Mouse (Mus musculus): ENCODE data around the gene Syncrip. TPM values are rescaled to one million over a fixed set of nuclear protein-coding genes. Genes with fewer than 3 reads are reported as not detected.

The Syncrip gene
- 10 to 100 TPM; 57.7 to 79.2 (median 71.1) TPM for total RNA-seq (2022)

DNA sequence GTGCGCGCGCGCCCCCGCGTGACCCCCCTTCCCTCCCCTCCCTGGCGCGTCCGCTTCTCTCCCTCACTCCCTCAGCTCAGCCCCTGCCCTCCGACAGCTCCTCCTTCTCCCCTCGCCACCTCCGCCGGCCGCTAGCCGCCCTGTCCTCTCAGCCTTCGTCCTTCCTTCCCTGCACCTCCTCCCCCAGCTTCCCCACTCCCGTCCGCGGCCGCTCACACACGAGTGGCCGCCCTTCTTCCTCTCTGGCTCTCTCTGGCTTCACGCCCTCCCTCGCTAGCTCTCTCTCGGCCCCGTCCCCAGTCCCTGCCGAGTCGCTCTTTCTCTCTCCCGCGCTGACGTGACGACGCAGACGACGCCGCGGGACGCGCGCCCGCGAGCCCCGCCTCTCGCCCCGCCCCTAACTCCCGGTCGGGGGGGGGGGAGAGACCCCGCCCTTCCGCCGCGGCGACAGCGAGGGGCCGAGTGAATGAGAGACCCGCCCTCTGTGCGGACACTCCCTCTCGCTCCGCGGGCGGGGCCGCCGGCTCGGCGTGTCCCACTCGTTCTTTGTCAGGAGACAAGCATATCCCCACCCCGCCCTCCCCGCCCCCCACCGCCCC is at the start of gene Syncrip:
Syncrip (minus strand) TSS at position 345 of the 599 bp plus-strand sequence.
- DNase-seq, result peak; percentile 92

DNA sequence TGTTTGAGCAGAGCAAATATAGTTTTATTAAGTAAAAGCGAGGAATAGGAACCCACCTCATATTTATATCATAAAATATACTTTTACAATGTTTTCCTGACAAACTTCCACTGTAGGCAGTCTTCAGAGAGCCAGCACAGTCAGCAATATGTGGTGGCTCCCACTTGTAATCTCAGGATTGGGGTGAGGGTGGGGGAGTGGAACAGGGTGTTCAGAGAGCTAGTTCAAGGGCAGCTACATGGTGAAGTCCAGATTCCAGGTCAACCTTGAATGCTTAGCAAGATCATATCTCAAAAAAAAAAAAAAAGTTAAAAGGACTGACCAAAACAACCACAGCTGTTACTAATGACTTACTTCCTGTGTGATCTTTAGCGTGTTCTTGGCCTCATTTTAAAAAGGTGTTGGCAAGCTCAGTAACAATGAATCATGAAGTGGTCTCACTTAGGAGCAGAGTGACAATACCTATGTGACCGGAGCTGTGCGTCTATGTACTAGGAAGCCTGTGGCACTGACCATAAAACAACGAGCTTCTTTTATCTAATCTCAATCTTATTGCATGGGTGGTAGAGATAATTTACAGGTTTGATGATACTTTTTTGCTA is 47.7 kb upstream of the Syncrip start:
- no peak for DNase-seq

DNA sequence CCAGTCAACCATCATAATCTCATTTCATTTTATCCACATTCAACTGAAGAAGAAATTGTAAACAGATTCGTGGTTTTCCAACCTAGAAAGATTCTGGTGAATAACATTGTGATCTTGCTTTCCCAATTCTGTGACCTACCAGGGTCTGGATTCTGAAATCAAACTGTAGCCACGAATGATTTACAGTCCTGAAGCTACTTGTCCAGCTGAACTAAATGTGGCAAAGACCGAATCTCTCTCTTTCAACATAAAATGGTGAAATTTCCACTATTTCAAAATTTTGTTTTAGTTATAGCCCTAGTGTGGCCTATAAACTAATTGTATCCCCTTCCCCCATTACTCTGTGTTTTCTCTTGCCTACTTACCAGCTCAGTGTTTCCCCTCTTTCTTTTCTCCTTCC is 47.2 kb upstream of the Syncrip start:
- DNase-seq, result no peak

DNA sequence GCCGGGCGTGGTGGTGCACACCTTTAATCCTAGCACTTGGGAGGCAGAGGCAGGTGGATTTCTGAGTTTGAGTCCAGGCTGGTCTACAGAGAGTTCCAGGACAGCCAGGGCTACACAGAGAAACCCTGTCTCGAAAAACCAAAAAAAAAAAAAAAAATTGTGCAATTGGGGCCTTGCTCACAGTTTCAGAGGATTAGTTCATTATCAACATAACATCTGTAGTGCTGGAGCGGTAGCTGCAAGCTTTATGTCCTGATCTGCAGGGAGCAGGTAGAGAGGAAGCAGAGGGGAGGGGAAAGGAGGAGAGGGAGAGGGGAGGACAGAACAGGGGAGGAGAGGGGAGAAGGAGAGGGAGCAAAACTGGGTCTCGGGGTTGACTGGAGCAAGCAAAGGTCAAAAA is 46.4 kb upstream of the Syncrip start:
- no peak for DNase-seq

DNA sequence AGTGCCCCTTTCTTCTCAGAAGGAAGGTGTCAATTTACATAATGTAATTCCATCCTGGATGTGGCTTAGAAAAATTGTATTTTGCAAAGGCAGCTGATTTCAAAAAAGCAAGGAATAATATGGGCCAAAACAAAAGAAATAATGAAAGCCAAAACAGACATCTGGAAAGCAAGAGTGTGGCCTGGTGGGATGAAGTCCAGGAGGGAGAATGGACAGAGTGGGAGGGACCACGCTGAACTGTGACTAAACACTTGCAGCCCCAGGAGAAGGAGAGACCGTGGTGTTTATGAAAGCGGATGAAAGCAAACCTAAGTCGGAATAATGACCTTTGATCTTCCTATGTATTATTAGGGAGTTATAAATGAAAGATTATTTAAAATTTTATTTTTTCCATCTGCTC is 45.6 kb upstream of the Syncrip start:
- no peak for DNase-seq

DNA sequence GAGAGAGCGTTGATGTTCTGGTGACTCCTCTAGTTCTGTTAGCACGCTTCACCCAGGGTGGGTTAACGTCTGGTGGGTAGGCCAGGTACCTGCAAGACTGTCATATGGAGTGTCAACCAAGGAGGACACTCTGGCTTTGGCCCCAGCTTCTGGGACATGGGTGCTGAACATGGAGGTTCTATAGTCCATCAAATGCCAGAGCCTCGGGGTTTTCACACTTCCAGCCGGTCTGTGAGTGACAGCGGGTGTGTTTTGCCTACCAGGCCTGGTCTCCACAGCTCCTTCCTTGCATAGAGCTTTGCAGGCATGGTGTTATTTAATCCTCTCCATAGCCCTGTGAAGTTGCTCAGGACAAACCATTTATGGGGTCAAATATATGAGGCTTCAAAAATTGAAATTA is 43.0 kb upstream of the Syncrip start:
- no peak for DNase-seq

DNA sequence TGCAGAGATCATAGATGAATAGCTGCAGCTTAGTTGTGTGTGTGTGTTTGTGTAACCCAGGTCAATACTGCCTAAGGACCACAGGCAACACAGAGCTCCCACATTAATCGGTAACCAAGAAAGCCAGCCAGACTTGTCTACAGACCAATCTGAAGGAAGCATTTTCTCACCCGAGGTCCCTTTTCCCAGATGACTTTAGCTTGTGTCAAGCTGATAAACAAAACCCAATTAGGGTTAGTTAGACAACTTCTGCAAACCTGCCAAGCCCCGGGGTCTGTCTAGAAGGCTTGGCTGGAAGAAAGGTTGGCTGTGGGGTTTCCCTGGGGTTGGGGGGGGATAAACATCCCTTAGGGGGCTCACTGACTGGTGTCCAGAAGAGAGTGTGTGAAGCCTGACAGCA is 42.4 kb upstream of the Syncrip start:
- DNase-seq, result no peak

DNA sequence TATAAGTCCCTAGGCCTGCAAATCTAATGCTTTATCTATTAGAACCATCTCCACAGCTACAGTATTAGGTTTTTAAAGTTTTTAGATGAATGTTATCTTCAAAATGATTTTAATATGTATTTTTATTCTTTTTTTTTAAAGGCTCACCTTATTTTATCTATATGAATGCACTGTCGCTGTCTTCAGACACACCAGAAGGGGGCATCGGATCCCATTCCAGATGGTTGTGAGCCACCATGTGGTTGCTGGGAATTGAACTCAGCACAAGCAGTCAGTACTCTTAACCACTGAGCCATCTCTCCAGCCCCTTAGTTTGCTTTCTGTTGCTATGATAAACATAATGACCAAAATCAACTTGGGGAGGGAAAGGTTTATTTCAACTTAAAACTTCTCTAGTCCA is 42.0 kb upstream of the Syncrip start:
- no peak for DNase-seq

DNA sequence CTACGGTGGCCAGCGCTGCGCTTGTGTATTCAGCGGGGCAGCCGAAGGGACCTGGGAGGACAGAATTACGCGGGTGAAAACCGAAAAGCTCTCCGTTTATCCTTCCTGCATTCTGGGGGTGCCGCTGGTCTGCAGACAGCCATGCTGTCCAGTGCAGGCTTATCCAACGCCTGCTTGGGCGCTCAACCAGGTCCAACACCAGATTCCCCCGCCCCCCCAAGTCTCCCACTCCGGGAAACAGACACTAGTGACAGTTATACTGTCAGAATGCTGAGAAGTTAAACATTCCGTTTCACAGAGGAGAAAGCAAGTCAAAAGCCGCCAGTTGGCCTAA is 40.9 kb upstream of the Syncrip start:
- DNase-seq, result no peak

DNA sequence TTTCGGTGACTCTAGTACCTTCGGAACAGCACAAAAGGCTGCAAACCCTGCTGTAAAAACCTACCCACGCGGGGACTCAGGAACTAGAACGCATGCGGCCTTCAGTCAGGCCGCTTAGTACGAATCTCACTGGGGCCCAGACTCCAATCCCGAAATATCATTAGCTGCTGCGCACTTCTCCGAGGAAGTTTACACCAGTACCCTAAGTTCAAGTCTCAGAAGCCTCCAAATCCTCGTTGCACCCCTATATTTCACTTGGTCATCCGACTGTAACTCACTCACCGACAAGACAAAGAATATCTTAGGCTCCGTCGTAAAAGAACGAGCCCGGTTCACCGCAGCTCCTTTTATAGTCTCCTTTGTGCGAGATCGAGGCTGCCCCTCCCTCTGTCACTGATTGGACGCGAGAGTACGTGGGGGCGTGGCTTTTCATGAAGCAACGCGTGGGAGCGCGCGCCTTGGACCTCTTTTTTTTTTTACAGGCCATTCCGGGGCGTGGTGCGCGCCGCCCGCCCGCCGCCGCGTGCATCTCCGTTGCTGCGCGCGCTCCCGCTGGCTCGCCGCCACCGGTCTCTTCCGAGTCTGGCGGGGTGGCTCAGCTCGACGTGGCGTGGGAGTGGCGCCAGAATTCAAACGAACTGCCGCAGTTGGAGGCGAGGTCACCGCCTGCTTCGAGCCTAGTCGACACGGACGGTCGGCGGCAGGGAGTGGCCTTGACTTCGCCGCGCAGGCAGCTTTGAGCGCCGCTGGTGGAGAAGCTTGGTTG is 40.4 kb upstream of the Syncrip start:
- DNase-seq, result peak; percentile 95

DNA sequence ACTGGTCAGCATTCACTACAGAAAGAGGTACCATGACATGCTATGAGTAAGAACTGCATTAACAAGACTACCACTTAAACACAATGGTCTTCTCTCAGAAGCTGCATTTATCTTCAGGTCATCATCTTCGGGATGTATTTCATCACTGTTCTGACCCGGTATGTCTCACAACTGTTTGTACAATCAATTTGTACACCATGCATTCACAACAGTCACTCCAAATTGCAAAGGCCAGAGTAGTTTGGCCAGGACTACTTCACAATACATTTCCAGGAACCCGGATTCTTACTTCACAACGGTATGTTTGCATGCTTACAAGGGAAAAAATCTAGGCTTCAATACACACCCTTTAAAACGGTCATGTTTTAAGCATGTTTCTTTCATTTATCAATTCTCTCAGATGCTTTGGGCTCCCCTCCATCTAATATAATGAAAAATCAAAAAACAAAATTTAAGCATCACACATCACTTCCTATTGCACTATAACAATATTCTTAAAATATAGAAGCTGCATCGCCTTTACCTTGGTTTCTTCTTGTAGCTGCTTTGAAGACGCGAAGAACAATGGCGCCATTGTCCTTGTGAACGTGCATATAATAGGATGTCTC is 39.7 kb upstream of the Syncrip start:
- DNase-seq, result no peak

DNA sequence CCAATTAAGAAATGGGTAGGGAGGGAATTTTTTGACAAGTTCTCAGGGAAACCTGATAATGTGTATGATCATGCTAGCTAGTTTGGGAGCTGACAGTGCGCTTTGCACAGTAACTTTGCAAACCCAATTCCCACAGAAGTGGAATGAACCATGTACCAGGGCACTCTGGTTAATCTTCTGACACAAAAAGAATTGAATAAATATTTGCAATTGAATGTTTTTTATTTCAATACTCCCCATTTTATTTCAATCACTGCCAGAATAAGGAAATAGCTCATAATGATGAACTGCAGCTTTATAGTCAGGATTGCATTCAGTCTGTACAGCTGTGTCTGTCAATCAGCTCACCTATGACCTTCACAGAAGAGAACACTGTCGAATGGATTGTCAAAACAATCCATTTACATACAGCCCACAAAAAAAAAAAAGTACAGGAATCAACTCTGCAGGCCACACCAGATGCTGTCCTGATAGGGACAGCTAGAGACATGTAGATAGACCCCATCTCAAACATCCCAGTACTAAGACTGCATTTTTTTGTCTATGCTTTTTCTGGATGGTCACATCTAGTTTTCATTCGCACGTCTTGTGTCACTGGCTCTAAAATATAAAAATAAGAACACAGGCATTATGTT is 38.6 kb upstream of the Syncrip start:
- no peak for DNase-seq

DNA sequence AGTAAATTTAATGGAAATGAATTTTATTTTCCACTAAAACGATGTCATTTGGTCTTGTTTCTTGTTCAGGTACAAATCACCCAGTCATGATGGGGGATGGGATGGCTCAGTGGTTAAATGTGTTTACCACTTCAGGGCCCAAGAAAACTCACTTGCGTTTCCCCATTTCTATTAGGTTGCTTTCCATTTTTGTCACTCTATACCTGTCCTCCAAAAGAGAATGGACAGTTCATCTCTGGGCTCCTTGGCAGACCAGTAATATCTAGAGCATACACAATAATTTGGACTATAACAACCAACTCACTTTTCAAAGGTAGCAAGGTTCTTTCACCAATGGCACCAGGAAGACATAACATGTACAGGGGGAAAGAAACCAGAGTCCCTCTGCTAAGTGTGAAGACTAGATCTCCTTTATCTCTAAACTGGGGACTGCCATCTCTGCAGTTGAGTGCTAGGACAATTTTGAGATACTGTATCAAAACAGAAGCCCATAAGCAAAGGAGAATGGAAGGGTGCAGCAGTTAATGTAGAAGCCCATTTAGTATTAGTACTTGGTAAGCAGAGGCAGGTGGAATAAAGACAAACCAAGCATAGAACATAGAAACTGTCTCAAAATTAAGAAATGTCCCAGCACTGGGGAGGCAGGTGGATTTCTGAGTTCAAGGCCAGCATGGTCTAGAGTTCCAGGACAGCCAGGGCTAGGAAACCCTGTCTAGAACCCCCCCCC is 37.9 kb upstream of the Syncrip start:
- no peak for DNase-seq

DNA sequence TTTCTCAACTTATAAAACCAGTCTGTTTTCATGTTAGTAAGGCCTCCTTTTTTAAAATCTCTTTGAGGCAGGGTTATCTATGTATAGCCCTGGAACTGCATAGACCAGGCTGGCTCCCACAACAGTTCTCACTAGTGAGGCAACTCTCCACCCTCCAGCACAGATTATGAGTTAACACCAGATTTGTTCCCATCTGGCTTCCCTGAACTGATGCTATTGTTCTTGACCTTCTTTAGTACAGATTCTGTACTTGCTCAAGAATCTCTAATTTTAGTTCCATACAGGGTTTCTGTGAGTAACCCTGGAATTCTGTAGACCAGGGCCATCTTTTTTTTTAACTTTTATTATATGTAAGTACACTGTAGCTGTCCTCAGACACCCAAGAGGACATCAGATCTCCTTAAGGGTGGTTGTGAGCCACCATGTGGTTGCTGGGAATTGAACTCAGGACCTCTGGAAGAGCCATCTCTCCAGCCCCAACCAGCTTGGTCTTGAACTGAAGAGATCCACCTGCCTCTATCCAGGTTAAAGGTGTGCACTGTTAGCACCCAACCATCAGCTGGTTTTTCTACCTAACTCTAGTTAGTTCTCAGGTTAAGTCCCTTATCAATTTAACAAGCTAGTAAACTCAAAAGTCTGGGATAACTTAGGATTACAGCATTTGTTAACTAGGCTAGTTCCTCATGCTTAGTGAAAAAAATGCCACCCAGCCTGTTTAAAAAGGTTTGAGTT is 37.2 kb upstream of the Syncrip start:
- DNase-seq, result no peak

DNA sequence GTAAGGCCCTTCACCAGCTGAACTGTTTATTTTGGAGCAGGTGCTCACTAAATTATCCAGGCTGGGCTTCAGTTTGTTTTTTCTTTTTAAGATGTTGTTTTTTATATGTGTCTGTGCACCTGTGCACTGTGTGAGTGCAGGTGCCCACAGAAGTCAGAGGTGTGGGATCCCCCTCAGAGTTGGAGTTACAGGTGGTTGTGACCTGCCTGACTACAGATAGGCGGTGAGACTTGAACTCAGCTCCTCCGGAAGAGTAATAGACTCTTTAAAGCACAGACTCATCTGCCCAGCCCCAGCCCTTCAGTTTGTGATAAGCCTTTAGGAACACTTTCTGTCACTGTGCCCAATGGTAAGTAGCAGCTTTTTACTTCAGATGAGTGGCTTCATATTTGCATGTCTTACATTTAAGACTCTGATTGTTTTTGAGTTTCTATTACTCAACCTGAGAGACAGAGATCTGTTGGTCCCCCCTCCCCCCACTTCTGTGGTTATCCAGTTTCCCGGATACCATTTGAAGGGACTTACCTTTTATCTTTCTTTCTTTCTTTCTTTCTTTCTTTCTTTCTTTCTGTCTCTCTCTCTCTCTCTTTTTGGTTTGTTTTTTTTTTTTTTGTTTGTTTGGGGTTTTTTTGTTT is 34.1 kb upstream of the Syncrip start:
- DNase-seq, result no peak

DNA sequence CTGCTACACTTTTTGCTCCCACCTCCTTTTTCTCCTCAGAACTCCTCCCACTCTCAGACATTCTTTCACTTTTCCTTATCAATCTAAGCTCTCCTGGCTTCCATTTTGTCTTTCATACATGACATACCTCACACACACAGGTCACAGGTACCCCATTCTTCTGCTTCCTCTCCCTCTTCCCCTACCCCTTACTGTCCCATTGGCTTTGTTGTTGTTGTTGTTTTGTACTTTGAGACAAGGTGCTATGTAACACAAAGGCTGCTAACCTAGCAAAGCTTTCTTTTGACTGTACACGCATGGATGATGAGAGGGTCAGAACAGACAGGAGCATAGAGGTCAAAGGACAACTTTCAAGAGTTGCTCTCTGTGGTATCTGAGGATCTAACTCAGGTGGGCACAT is 33.2 kb upstream of the Syncrip start:
- no peak for DNase-seq

DNA sequence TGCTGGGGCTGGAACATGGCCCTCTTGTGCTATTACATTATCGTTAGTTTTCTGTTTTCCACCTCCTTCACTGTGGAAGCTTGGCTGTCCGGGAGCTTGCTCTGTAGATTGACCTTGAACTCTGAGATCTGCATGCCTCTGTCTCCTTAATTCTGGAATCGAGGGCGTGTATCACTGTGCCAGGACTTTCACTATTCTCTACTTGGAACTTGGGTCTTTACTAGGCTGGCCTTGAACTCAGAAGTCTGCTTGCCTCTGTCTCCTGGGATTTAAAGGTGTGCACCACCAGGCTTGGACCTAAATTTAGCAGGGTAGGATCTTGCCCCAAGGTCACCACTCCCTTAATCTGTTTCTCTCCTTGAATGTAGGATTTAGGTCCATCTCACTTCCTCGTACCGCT is 19.5 kb upstream of the Syncrip start:
- no peak for DNase-seq

DNA sequence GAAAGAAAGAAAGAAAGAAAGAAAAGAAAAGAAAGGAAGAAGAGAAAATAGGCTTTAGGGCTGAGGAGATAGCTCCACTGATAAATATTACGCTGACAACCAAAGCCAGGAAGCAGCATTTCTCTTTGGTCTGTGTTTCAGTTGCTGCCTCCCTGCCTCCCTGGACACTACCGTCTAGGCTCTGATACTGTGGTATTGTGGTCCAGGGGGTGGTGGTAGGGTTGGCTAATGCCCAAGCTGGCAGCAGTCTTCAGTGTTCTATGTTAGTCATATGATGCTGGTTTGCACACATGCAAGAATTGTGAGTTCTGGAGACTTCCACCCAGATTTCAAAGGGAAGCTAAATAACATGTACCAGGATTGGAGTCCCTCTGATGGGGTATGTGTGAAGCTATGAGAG is 17.7 kb upstream of the Syncrip start:
- DNase-seq, result no peak

DNA sequence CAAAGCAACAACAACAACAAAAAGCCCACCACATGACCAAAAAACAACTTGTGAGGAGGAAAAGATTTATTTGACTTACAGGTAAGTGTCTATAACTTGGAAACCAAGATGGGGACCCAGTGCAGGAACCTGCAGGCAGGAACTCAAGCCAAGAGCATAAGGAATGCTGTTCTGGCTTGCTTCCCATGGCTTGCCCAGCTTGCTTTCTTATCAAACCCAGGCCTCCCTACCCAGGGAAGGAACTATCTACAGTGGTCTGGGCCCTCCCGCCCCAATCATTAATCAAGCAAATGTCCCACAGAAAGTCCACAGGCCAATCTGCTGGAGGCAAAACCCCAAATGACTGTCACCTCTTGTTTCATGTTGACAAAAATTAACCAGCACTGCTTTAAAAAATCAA is 10.1 kb upstream of the Syncrip start:
- no peak for DNase-seq

DNA sequence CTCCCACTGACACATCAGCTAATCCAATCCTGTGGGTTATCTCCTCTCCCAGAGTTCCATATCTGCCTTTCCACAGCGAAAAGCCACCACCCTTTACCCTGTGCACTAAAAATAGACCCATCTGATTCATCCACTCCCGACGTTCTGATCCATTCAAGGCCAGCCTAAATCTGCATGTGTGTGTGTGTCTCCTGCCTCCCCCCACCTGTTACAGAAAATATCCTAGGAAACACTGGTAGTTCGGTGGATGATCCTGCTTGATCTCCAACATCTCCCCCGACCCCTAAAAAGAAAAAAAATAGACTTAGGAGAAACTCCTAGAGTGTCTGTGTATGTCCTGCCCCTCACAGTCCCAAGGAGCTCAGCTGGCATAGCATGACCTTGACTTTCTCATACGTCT is 2.2 kb upstream of the Syncrip start:
- peak; percentile 49 for DNase-seq

DNA sequence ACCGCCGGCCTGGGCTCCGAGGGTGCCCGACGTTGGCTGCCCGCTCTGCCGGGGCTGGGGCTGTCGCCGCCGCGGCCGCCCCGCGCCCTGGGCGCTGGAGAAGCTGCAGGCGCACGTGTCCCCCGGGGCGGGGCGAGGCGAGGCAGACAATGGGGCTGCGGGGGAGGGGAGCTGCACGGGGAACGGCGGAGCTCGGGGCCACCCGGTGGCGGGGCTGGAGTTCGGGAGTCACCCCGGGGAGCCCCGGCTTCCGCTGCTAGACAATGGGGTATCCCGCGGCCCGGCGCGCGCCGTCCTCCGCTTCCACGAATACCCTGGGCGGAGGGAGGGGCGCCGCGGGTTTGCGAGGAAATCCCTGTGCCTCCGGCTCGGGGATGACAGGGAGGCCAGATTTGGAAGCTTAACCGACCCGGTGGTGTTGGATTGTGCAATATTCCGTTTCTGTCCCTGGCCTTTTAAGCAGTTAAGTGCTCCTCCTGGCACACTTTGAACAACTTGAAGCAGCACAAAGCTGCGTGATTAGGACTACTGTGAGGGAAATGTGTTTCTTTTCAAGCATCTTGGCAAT is 539 bp upstream of the Syncrip start:
- peak; percentile 78 for DNase-seq

Measured in adrenal gland, adult 8-10 months (tissue).